Mouse (Mus musculus) intestine, postnatal 0 days (tissue): Measurements from ENCODE around the gene Evi5. TPM values are rescaled to one million over a fixed set of nuclear protein-coding genes. Genes with fewer than 3 reads are reported as not detected.

Source experiments
- ATAC-seq: fragments of 200-750 bp; cut with Nextera tagmentation; 2 replicates; pipeline ENCODE4 v1.8.0; 2017; ENCODE audit warnings: mild to moderate bottlenecking, moderate TSS enrichment, moderate library complexity
- H3K27ac ChIP-seq: fragments of 300-500 bp; sonication (generic); 2 replicates; pipeline ENCODE4 v1.5.1; 2014; ENCODE audit warnings: mild to moderate bottlenecking, low read depth, low read length, moderate library complexity
- H3K27me3 ChIP-seq: fragments of 300-500 bp; sonication (generic); replicated peaks from 2 replicates; pipeline ENCODE4 v1.6.1; 2014; ENCODE audit warnings: low read length, mixed read lengths; ENCODE audit not compliant: control insufficient read depth, insufficient read depth
- H3K36me3 ChIP-seq: fragments of 300-500 bp; sonication (generic); 2 replicates; pipeline ENCODE4 v1.6.1; 2014; ENCODE audit warnings: mild to moderate bottlenecking, moderate library complexity; ENCODE audit not compliant: control insufficient read depth, insufficient read depth
- H3K4me1 ChIP-seq: fragments of 300-500 bp; sonication (generic); replicated peaks from 2 replicates; pipeline ENCODE4 v1.6.1; 2014; ENCODE audit warnings: antibody characterized with exemption, low read length, mixed read lengths; ENCODE audit not compliant: control insufficient read depth, insufficient read depth
- H3K4me2 ChIP-seq: fragments of 300-500 bp; sonication (generic); replicated peaks from 2 replicates; pipeline ENCODE4 v1.6.1; 2014; ENCODE audit warnings: low read depth, mild to moderate bottlenecking, moderate library complexity
- H3K4me3 ChIP-seq: fragments of 300-500 bp; sonication (generic); 2 replicates; pipeline ENCODE4 v1.5.1; 2014; ENCODE audit warnings: low read depth, low read length
- H3K9ac ChIP-seq: fragments of 300-500 bp; sonication (generic); 2 replicates; pipeline ENCODE4 v1.6.1; 2014; ENCODE audit warnings: mild to moderate bottlenecking, low read depth, low read length
- H3K9me3 ChIP-seq: fragments of 300-500 bp; sonication (generic); 2 replicates; pipeline ENCODE4 v1.6.1; 2016; ENCODE audit warnings: mixed run types; ENCODE audit not compliant: control insufficient read depth
- CTCF ChIP-seq: sonication (generic); IDR thresholded peaks from 2 replicates; pipeline ENCODE4 v1.5.1; 2016; ENCODE audit warnings: low read depth, mild to moderate bottlenecking, control low read depth, antibody characterized with exemption, moderate library complexity
- WGBS: fragments of 180-500 bp; shearing (Covaris S2); extraction: QIAGEN DNeasy Blood & Tissue Kit; methylation state at CpG from one replicate; pipeline ENCODE4 v1.1.7; 2014; 5-methylcytosine and 5-hydroxymethylcytosine counted together
- polyA plus RNA-seq: library from polyadenylated mRNA; unstranded; fragments of >200 nt; fragmentation: Nextera tagmentation; extraction: Ambion mirVana; gene quantifications from 2 replicates; pipeline ENCODE4 v1.2.1, GENCODE M21; 2015

Gene Evi5
- 39.7 and 41.6 TPM in 2 replicates for polyA plus RNA-seq

- no peak for ATAC-seq
- H3K36me3 ChIP-seq = no peaks in the 10 kb centered on the region
- H3K4me1 ChIP-seq = 0 out of 2 replicates have a peak, but pooled peaks cover 11% of the 10 kb centered on the region
- no peak within 1 kb of the TSS for H3K4me2 ChIP-seq
- no peak within 1 kb of the TSS for H3K4me3 ChIP-seq
- H3K27ac ChIP-seq = no peak within 1 kb of the TSS
- 26% methylated on average over 4 of the region's 4 CpGs for WGBS
- no peaks in the 10 kb centered on the region for H3K27me3 ChIP-seq
- H3K9me3 ChIP-seq = no peaks in the 10 kb centered on the region
- H3K9ac ChIP-seq = no peak within 1 kb of the TSS
- TF ChIP-seq CTCF = no peak
Observed at GRCm38 (mm10) chr5:107874561-107875260, at the start of gene Evi5. Gene Evi5 (minus strand): TSS chr5:107875107.

- TF ChIP-seq CTCF = no peak
- Histone ChIP-seq H3K4me3 (no peak overlapping the region), H3K9me3 (no peaks in the 10 kb centered on the region), H3K4me1 (no peaks in the 10 kb centered on the region), H3K27ac (no peak overlapping the region), H3K4me2 (no peak overlapping the region), H3K27me3 (no peaks in the 10 kb centered on the region), H3K9ac (no peak overlapping the region), H3K36me3 (no peaks in the 10 kb centered on the region)
- no peak for ATAC-seq
- 77% methylated on average over 8 of the region's 8 CpGs for WGBS
Observed at GRCm38 (mm10) chr5:107924564-107924963, 49.7 kb upstream of the Evi5 start.

GRCm38 (mm10) chr5:107922836-107923235 is 47.9 kb upstream of the Evi5 start:
- no peak overlapping the region for H3K4me2 ChIP-seq
- WGBS = 83% methylated on average over 1 of the region's 1 CpGs
- no peak for ATAC-seq

GRCm38 (mm10) chr5:107921400-107922252 is 46.7 kb upstream of the Evi5 start:
- Histone ChIP-seq H3K9ac (no peak overlapping the region), H3K36me3 (no peaks in the 10 kb centered on the region), H3K9me3 (no peaks in the 10 kb centered on the region), H3K4me3 (no peak overlapping the region), H3K27me3 (no peaks in the 10 kb centered on the region), H3K27ac (no peak overlapping the region), H3K4me2 (no peak overlapping the region), H3K4me1 (no peaks in the 10 kb centered on the region)
- peak; percentile 13; the same call in 1 of the 2 replicates for ATAC-seq
- 78% methylated on average over 2 of the region's 2 CpGs for WGBS
- TF ChIP-seq CTCF = peak; percentile 91

More at GRCm38 (mm10) chr5:107922836-107923235, 47.9 kb upstream of the Evi5 start:
- Histone ChIP-seq H3K27me3 (no peaks in the 10 kb centered on the region), H3K36me3 (no peaks in the 10 kb centered on the region), H3K9ac (no peak overlapping the region), H3K4me1 (no peaks in the 10 kb centered on the region), H3K4me3 (no peak overlapping the region), H3K9me3 (no peaks in the 10 kb centered on the region), H3K27ac (no peak overlapping the region)
- no peak for TF ChIP-seq CTCF

GRCm38 (mm10) chr5:107915280-107915679 is 40.4 kb upstream of the Evi5 start:
- no peaks in the 10 kb centered on the region for H3K9me3 ChIP-seq
- WGBS = 58% methylated on average over 4 of the region's 4 CpGs
- no peak overlapping the region for H3K9ac ChIP-seq
- H3K4me1 ChIP-seq = no peaks in the 10 kb centered on the region
- 0 out of 2 replicates have a peak, but pooled peaks cover under 1% of the 10 kb centered on the region for H3K36me3 ChIP-seq
- TF ChIP-seq CTCF = no peak
- H3K4me3 ChIP-seq = no peak overlapping the region
- no peaks in the 10 kb centered on the region for H3K27me3 ChIP-seq
- H3K27ac ChIP-seq = no peak overlapping the region
- ATAC-seq = no peak
- H3K4me2 ChIP-seq = no peak overlapping the region

- Histone ChIP-seq H3K4me1 (no peaks in the 10 kb centered on the region), H3K4me2 (no peak overlapping the region), H3K4me3 (no peak overlapping the region), H3K27me3 (no peaks in the 10 kb centered on the region), H3K36me3 (peaks cover 42% of the 10 kb centered on the region), H3K9ac (no peak overlapping the region), H3K27ac (no peak overlapping the region), H3K9me3 (no peaks in the 10 kb centered on the region)
- no peak for TF ChIP-seq CTCF
- ATAC-seq = no peak
- 90% methylated on average over 5 of the region's 5 CpGs for WGBS
Observed at GRCm38 (mm10) chr5:107911012-107911411, 36.1 kb upstream of the Evi5 start.
